Mouse (Mus musculus) olfactory bulb, adult 2 months (tissue): ENCODE measurements around the gene Mrln.

Source experiments
- CTCF ChIP-seq: fragments of 200-500 bp; IDR thresholded peaks from 2 replicates; pipeline ENCODE4 v1.5.1; 2012; ENCODE audit warnings: low read depth, mild to moderate bottlenecking, low read length, moderate library complexity; ENCODE audit not compliant: insufficient read depth
- POLR2A ChIP-seq: fragments of 200-500 bp; IDR thresholded peaks from 2 replicates; pipeline ENCODE4 v1.6.1; 2012; ENCODE audit warnings: mild to moderate bottlenecking, low read depth, low read length, moderate library complexity; ENCODE audit not compliant: insufficient read depth

GRCm38 (mm10) chr10:70250354-70250753 is 45.9 kb downstream of the Mrln start:
- TF ChIP-seq POLR2A = no peak
- TF ChIP-seq CTCF = no peak
